Mouse (Mus musculus) lung, postnatal 0 days (tissue): ENCODE measurements around the gene Serinc5.

Experiments used
- CTCF ChIP-seq: IDR thresholded peaks from 2 replicates; pipeline ENCODE4 v1.5.1; 2016; ENCODE audit warnings: antibody characterized with exemption, mild to moderate bottlenecking
- EP300 ChIP-seq: IDR thresholded peaks from 2 replicates; pipeline ENCODE4 v1.6.1; 2016; ENCODE audit warnings: antibody characterized with exemption, mild to moderate bottlenecking, control low read depth

DNA sequence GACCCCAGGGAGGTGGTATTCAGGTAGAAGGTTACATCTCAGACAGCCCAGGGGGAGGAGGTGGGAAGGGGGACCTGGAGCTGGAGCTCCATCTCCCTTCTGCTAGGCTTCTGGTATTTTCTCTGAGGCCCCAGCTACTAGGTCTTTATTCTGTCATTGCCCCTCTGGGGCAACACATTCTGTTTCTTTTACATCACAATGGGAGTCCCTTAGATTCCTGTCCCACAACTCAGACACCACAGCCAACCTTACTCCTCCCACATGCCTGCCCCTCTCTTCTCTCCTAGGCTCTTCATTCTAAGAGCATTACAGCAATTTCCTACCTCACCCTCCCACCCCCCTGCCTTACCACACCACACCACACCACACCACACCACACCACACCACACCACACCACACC, 34.8 kb upstream of the Serinc5 start, which contains the start of gene Spz1:
- TF ChIP-seq CTCF (no peak), EP300 (no peak)
